Mouse (Mus musculus): ENCODE measurements at regions not wholly inside any gene's neighbourhood (a gene's known extent, or its start where the extent isn't known, plus 50 kb on each side); places are given as distances from the start of the nearest gene placed in this dataset.
A peak's percentile ranks its signal among the peaks of the same experiment; 100 is the strongest.

GRCm38 (mm10) chr11:19737807-19738206 is 186.4 kb upstream of the Spred2 start:
- ATAC-seq (replicated peaks; ENCODE audit: low FRiP score, low TSS enrichment, low read depth) = 0 out of 2 replicates have a peak, but pooled peaks have one; percentile 12
- DNase-seq (ENCODE audit: low spot score) = no peak
- no peaks in the 10 kb centered on the region for H3K9me3 ChIP-seq (ENCODE audit: control insufficient read depth, low read length)
- 43% methylated on average over 5 of the region's 5 CpGs for WGBS
- H3K27ac ChIP-seq (ENCODE audit: low read depth) = no peak overlapping the region
- peaks cover 35% of the 10 kb centered on the region for H3K4me1 ChIP-seq (replicated peaks; ENCODE audit: control insufficient read depth, insufficient read depth, low read length)
- no peak overlapping the region for H3K9ac ChIP-seq (ENCODE audit: low read length)
- H3K27me3 ChIP-seq (replicated peaks; ENCODE audit: control insufficient read depth, insufficient read depth, low read length) = no peaks in the 10 kb centered on the region
- H3K4me2 ChIP-seq (ENCODE audit: low read length) = no peak overlapping the region
- no peaks in the 10 kb centered on the region for H3K36me3 ChIP-seq (ENCODE audit: control insufficient read depth, insufficient read depth, low read length)
- H3K4me3 ChIP-seq (ENCODE audit: low read depth, low read length) = no peak overlapping the region

DNA sequence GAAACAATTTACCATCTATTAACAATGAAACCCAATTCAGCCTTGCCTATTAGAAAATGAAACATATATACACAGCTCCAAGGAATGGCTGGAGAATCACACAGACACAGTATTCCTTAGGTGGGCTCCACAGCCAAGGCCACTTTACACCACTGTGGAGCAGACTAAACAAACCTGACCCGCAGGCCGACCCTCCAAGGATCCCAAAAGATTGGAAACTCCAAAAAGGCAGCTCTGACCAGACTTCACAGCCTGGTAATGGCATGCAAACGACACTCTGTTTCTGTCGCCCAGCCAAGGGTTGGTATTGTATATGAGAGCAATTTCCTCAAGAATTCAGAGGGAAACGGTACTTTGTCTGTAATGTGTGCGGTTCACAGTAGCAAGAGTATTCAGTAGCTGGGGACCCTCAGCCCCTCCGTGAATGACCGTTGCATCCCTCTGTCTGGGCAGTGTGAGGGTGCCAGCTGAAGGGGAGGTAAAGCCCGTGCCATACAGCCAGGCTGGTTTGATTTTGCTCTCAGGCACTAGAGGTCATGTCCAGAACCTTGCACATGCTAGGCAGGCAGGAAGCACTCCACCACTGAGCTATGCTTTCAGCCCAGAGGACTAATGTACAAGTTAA is 184.5 kb upstream of the Spred2 start:
- no peaks in the 10 kb centered on the region for H3K9me3 ChIP-seq (ENCODE audit: control insufficient read depth, low read length)
- ATAC-seq (replicated peaks; ENCODE audit: low FRiP score, low TSS enrichment, low read depth) (no peak), DNase-seq (ENCODE audit: low spot score) (no peak)
- WGBS = 31% methylated on average over 9 of the region's 9 CpGs
- no peaks in the 10 kb centered on the region for H3K36me3 ChIP-seq (ENCODE audit: control insufficient read depth, insufficient read depth, low read length)
- no peak overlapping the region for H3K4me2 ChIP-seq (ENCODE audit: low read length)
- peaks cover 35% of the 10 kb centered on the region for H3K4me1 ChIP-seq (replicated peaks; ENCODE audit: control insufficient read depth, insufficient read depth, low read length)
- H3K4me3 ChIP-seq (ENCODE audit: low read depth, low read length) = no peak overlapping the region
- H3K27ac ChIP-seq (ENCODE audit: low read depth) = no peak overlapping the region
- H3K9ac ChIP-seq (ENCODE audit: low read length) = no peak overlapping the region
- H3K27me3 ChIP-seq (replicated peaks; ENCODE audit: control insufficient read depth, insufficient read depth, low read length) = no peaks in the 10 kb centered on the region

- H3K4me1 ChIP-seq (replicated peaks; ENCODE audit: control insufficient read depth, insufficient read depth, low read length) = peaks cover 35% of the 10 kb centered on the region
- no peak overlapping the region for H3K27ac ChIP-seq (ENCODE audit: low read depth)
- H3K4me3 ChIP-seq (ENCODE audit: low read depth, low read length) = no peak overlapping the region
- H3K9me3 ChIP-seq (ENCODE audit: control insufficient read depth, low read length) = no peaks in the 10 kb centered on the region
- H3K9ac ChIP-seq (ENCODE audit: low read length) = no peak overlapping the region
- DNase-seq (ENCODE audit: low spot score) (no peak), ATAC-seq (replicated peaks; ENCODE audit: low FRiP score, low TSS enrichment, low read depth) (no peak)
- H3K4me2 ChIP-seq (ENCODE audit: low read length) = no peak overlapping the region
- no peaks in the 10 kb centered on the region for H3K27me3 ChIP-seq (replicated peaks; ENCODE audit: control insufficient read depth, insufficient read depth, low read length)
- WGBS = 56% methylated on average over 3 of the region's 3 CpGs
- H3K36me3 ChIP-seq (ENCODE audit: control insufficient read depth, insufficient read depth, low read length) = no peaks in the 10 kb centered on the region
Observed at GRCm38 (mm10) chr11:19740562-19740961, 183.6 kb upstream of the Spred2 start.

DNA sequence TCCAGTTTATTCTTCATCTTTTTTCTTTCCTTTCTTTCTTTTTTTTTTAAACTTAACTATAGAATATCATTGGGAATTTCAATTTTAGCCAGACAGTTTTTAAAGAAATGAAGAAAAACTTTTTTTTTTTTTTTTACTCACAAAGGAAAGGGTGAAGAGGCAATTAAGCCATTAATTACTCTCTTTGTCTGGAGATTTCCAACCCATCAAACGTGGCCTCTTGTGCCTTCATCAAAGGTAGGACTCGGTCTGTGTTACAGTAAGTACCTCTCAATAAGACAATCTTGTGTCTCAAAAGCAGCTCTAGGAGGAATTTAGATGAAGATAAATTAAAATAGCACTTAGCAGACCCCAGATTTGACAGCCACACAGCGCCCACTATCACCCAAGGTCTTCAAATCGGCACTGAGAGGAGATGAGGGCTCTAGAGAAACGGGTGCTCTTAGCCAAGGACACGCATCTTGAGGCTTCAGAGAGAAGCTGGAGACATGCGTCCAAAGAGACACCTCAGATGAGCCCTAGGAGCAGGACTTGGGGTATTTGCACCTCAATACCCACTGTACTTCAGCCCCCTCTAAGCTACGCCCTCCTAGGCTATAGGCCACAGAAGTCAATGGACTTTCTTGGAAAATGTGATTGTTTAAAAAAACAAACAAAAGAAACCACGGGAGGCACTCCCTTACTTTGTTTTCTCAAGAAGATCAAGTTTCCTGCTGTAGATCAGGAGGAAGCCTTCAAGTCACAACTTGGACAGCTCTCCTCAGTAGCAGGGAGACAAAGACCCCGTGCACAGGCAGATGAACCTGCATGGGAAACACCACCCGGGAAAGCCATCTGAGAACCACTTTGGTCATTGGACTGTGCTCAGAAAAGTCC is 176.8 kb upstream of the Spred2 start:
- H3K4me2 ChIP-seq (ENCODE audit: low read length) = no peak overlapping the region
- no peak overlapping the region for H3K9ac ChIP-seq (ENCODE audit: low read length)
- DNase-seq (ENCODE audit: low spot score) (no peak), ATAC-seq (replicated peaks; ENCODE audit: low FRiP score, low TSS enrichment, low read depth) (no peak)
- H3K36me3 ChIP-seq (ENCODE audit: control insufficient read depth, insufficient read depth, low read length) = no peaks in the 10 kb centered on the region
- 53% methylated on average over 11 of the region's 11 CpGs for WGBS
- H3K9me3 ChIP-seq (ENCODE audit: control insufficient read depth, low read length) = no peaks in the 10 kb centered on the region
- H3K27me3 ChIP-seq (replicated peaks; ENCODE audit: control insufficient read depth, insufficient read depth, low read length) = no peaks in the 10 kb centered on the region
- H3K4me1 ChIP-seq (replicated peaks; ENCODE audit: control insufficient read depth, insufficient read depth, low read length) = no peaks in the 10 kb centered on the region
- H3K4me3 ChIP-seq (ENCODE audit: low read depth, low read length) = no peak overlapping the region
- no peak overlapping the region for H3K27ac ChIP-seq (ENCODE audit: low read depth)

DNA sequence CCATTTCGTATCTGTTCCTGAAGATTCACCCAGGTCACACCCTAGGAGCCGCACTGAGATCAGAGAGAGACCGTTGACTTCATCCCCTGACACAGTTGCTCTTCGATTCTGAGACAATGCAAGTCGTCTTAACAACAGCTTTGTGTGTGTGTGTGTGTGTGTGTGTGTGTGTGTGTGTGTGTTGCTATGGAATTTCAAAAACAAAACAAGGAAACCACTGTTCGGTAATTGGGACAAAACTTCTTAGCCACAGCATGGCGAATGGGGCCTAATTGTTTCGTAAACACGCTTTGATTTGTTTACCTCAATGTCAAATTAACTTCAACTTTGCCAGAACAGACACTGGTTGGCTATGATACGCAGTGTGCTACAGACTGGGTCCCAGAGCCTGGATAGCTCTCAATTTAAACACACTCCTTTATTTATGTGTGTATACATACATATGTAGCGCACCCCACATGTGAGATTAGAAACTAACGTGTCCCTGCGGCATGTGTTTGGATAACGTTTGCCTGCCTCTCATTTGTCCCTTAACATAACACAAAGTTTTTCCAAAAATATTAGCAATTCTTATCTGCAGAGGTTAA is 176.1 kb upstream of the Spred2 start:
- H3K4me2 ChIP-seq (ENCODE audit: low read length) = no peak overlapping the region
- H3K27me3 ChIP-seq (replicated peaks; ENCODE audit: control insufficient read depth, insufficient read depth, low read length) = no peaks in the 10 kb centered on the region
- no peaks in the 10 kb centered on the region for H3K4me1 ChIP-seq (replicated peaks; ENCODE audit: control insufficient read depth, insufficient read depth, low read length)
- H3K36me3 ChIP-seq (ENCODE audit: control insufficient read depth, insufficient read depth, low read length) = no peaks in the 10 kb centered on the region
- no peak for ATAC-seq (replicated peaks; ENCODE audit: low FRiP score, low TSS enrichment, low read depth)
- no peak overlapping the region for H3K9ac ChIP-seq (ENCODE audit: low read length)
- no peak for DNase-seq (ENCODE audit: low spot score)
- H3K27ac ChIP-seq (ENCODE audit: low read depth) = no peak overlapping the region
- WGBS = 36% methylated on average over 14 of the region's 14 CpGs
- no peaks in the 10 kb centered on the region for H3K9me3 ChIP-seq (ENCODE audit: control insufficient read depth, low read length)
- H3K4me3 ChIP-seq (ENCODE audit: low read depth, low read length) = no peak overlapping the region

DNA sequence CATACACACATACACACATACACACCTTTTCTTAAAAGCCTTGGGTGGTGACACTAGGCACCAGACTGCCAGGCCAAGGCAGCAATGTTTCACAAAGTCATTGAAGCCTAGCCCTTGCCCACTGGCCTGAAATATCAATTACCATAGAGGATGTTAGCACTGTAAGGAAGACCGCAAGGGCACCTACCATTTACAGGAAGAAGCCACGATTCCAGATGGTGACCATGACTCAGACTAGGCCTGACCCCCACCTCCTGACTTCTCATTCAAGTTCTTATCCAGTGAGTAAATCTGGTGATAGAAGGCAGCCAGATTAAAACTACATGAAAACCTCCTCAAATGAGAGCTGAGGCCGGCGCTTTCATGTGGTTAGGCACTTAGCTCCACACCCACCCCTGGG is 165.3 kb upstream of the Spred2 start:
- no peak for ATAC-seq (replicated peaks; ENCODE audit: low FRiP score, low TSS enrichment, low read depth)
- peaks cover 4% of the 10 kb centered on the region; the same call in 1 of the 2 replicates for H3K4me1 ChIP-seq (replicated peaks; ENCODE audit: control insufficient read depth, insufficient read depth, low read length)
- no peak overlapping the region for H3K9ac ChIP-seq (ENCODE audit: low read length)
- no peaks in the 10 kb centered on the region for H3K27me3 ChIP-seq (replicated peaks; ENCODE audit: control insufficient read depth, insufficient read depth, low read length)
- H3K36me3 ChIP-seq (ENCODE audit: control insufficient read depth, insufficient read depth, low read length) = no peaks in the 10 kb centered on the region
- no peak overlapping the region for H3K4me2 ChIP-seq (ENCODE audit: low read length)
- H3K4me3 ChIP-seq (ENCODE audit: low read depth, low read length) = no peak overlapping the region
- WGBS = 88% methylated on average over 4 of the region's 4 CpGs
- H3K9me3 ChIP-seq (ENCODE audit: control insufficient read depth, low read length) = no peaks in the 10 kb centered on the region
- H3K27ac ChIP-seq (ENCODE audit: low read depth) = no peak overlapping the region
- no peak for DNase-seq (ENCODE audit: low spot score)

DNA sequence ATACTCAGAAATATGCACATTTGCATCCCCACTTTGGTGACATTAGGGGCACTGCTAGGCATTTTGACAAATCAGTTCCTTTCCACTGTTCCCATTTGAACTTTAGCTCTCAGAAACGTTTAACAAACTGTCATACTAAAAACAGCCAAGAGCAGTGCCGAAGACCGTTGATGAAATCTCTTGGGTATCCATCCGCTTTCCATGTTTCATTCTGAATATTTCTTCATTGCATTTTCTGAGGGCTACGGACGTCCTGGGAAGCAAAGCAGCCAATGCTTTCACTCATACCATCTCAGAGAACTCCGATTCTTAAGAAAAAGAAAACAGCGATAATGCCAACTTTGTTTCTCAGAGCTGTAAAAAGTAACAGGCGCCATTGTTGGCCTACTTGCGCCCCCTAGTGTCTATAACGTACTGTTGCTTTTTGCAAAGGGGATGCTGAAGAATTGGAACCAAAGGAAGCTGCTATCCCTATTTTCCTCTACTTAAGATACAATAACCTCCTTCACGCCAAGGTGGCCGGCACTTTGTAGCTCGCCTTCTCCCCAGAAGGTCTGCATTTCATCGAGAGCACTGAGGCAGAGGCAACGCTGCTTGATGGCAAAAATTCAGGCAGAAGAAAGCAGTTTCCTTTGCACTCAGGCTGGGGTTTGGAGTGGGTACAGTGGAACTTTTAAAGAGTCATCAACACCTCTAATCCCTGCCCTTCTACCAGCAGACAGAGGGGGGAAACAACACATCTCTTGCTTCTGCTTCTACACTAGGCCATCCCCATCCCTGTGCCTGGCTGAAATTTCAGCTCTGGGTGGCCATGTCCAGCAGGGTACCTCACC is 163.1 kb upstream of the Spred2 start:
- ATAC-seq (replicated peaks; ENCODE audit: low FRiP score, low TSS enrichment, low read depth) = no peak

GRCm38 (mm10) chr11:19761694-19761976 is 162.5 kb upstream of the Spred2 start:
- DNase-seq (ENCODE audit: low spot score) = no peak
- H3K27ac ChIP-seq (ENCODE audit: low read depth) = no peak overlapping the region
- ATAC-seq (replicated peaks; ENCODE audit: low FRiP score, low TSS enrichment, low read depth) = no peak
- no peaks in the 10 kb centered on the region for H3K36me3 ChIP-seq (ENCODE audit: control insufficient read depth, insufficient read depth, low read length)
- no peaks in the 10 kb centered on the region for H3K27me3 ChIP-seq (replicated peaks; ENCODE audit: control insufficient read depth, insufficient read depth, low read length)
- no peaks in the 10 kb centered on the region for H3K9me3 ChIP-seq (ENCODE audit: control insufficient read depth, low read length)
- 61% methylated on average over 4 of the region's 4 CpGs for WGBS
- peaks cover 4% of the 10 kb centered on the region; the same call in 1 of the 2 replicates for H3K4me1 ChIP-seq (replicated peaks; ENCODE audit: control insufficient read depth, insufficient read depth, low read length)
- H3K4me2 ChIP-seq (ENCODE audit: low read length) = no peak overlapping the region
- no peak overlapping the region for H3K4me3 ChIP-seq (ENCODE audit: low read depth, low read length)
- no peak overlapping the region for H3K9ac ChIP-seq (ENCODE audit: low read length)

More for the DNA sequence above, 163.1 kb upstream of the Spred2 start:
- H3K27me3 ChIP-seq (replicated peaks; ENCODE audit: control insufficient read depth, insufficient read depth, low read length) = no peaks in the 10 kb centered on the region
- H3K9me3 ChIP-seq (ENCODE audit: control insufficient read depth, low read length) = no peaks in the 10 kb centered on the region
- no peaks in the 10 kb centered on the region for H3K36me3 ChIP-seq (ENCODE audit: control insufficient read depth, insufficient read depth, low read length)
- peak overlapping the region; percentile 27; the same call in 1 of the 2 replicates for H3K27ac ChIP-seq (ENCODE audit: low read depth)
- DNase-seq (ENCODE audit: low spot score) = peak; percentile 80
- peaks cover 4% of the 10 kb centered on the region; the same call in 1 of the 2 replicates for H3K4me1 ChIP-seq (replicated peaks; ENCODE audit: control insufficient read depth, insufficient read depth, low read length)
- peak overlapping the region; percentile 50 for H3K4me2 ChIP-seq (ENCODE audit: low read length)
- H3K9ac ChIP-seq (ENCODE audit: low read length) = peak overlapping the region; percentile 29; the same call in 1 of the 2 replicates
- WGBS = 6% methylated on average over 16 of the region's 16 CpGs
- peak overlapping the region; percentile 35 for H3K4me3 ChIP-seq (ENCODE audit: low read depth, low read length)

Data from intestine, embryonic 14.5 days (tissue).